Mouse (Mus musculus) adrenal gland, adult 2 months (tissue): Measurements from ENCODE around the gene Csgalnact2. TPM values are rescaled to one million over a fixed set of nuclear protein-coding genes. Genes with fewer than 3 reads are reported as not detected.

Source experiments
- DNase-seq: peaks from one replicate; pipeline ENCODE4 v3.0.0; 2021
- microRNA-seq, 2 experiments: library from miRNA; unstranded; fragments of <30 nt; microRNA quantifications; one replicate each; pipeline ENCODE4 v1.2.0; 2021
- polyA plus RNA-seq: library from polyadenylated mRNA; depleted of rRNA; stranded (reverse); fragments of >200 nt; gene quantifications from 2 replicates; pipeline ENCODE4 v1.2.3, GENCODE M21; 2012; rRNA removed
- total RNA-seq, 2 experiments: library from RNA; stranded (reverse); gene quantifications; 2 replicates each; pipeline ENCODE4 v1.2.3; 2021

The Csgalnact2 gene
- total and polyA plus RNA-seq, 3 experiments, result 0.86 to 23.6 (median 15.3) TPM

GRCm38 (mm10) chr6:118074151-118074550 lies 64.8 kb downstream of the Csgalnact2 start:
- no peak for DNase-seq

GRCm38 (mm10) chr6:118072176-118072575 lies 66.8 kb downstream of the Csgalnact2 start:
- DNase-seq, result no peak

- no peak for DNase-seq
Observed at GRCm38 (mm10) chr6:118071416-118071815, 67.5 kb downstream of the Csgalnact2 start.

GRCm38 (mm10) chr6:118071013-118071350 lies 68.0 kb downstream of the Csgalnact2 start:
- DNase-seq, result no peak

GRCm38 (mm10) chr6:118070321-118071012 lies 68.5 kb downstream of the Csgalnact2 start:
- no peak for DNase-seq

GRCm38 (mm10) chr6:118067720-118068119 lies 71.2 kb downstream of the Csgalnact2 start:
- no peak for DNase-seq

GRCm38 (mm10) chr6:118066199-118067081 lies 72.5 kb downstream of the Csgalnact2 start:
- peak; percentile 52 for DNase-seq

- DNase-seq, result no peak
Observed at GRCm38 (mm10) chr6:118065837-118066198, 73.1 kb downstream of the Csgalnact2 start.

- no peak for DNase-seq
Observed at GRCm38 (mm10) chr6:118064968-118065530, 73.9 kb downstream of the Csgalnact2 start.

- no peak for DNase-seq
Observed at GRCm38 (mm10) chr6:118063266-118063665, 75.7 kb downstream of the Csgalnact2 start.

GRCm38 (mm10) chr6:118061266-118061665 lies 77.7 kb downstream of the Csgalnact2 start:
- DNase-seq, result no peak

Small RNA genes lying within 50 kb of the gene (microRNA-seq; reads per million reads assigned to microRNA genes)
- 0 to 0.66 reads per million in 2 experiments for gene Mir7044

Other genes starting within 250 kb of the Csgalnact2 start
- gene Hnrnpf, start 238.8 kb downstream of the Csgalnact2 start, total RNA-seq, result 100 to 1,000 TPM; 299 to 305 TPM
- 30.0 and 43.5 TPM in 2 replicates for gene Hnrnpf, start 238.8 kb downstream of the Csgalnact2 start, polyA plus RNA-seq
- not detected for gene Fxyd4, start 201.4 kb downstream of the Csgalnact2 start, total RNA-seq
- gene Fxyd4, start 201.4 kb downstream of the Csgalnact2 start, polyA plus RNA-seq, result not detected in 2 replicates
- under 1 TPM; 0.20 to 0.31 TPM for gene Rasgef1a, start 127.7 kb downstream of the Csgalnact2 start, total RNA-seq
- 0.07 and 0.37 TPM in 2 replicates for gene Rasgef1a, start 127.7 kb downstream of the Csgalnact2 start, polyA plus RNA-seq
- gene Ret, start 58.6 kb upstream of the Csgalnact2 start, total RNA-seq, result 1 to 10 TPM; 2.3 to 4.0 TPM
- 1.8 and 2.3 TPM in 2 replicates for gene Ret, start 58.6 kb upstream of the Csgalnact2 start, polyA plus RNA-seq